Mouse (Mus musculus): ENCODE results near the gene Itgb4. TPM values are rescaled to one million over a fixed set of nuclear protein-coding genes. Genes with fewer than 3 reads are reported as not detected.
A peak's percentile ranks its signal among the peaks of the same experiment; 100 is the strongest.

Gene Itgb4
- polyA plus RNA-seq, 1 experiment = 0.44 TPM

DNA sequence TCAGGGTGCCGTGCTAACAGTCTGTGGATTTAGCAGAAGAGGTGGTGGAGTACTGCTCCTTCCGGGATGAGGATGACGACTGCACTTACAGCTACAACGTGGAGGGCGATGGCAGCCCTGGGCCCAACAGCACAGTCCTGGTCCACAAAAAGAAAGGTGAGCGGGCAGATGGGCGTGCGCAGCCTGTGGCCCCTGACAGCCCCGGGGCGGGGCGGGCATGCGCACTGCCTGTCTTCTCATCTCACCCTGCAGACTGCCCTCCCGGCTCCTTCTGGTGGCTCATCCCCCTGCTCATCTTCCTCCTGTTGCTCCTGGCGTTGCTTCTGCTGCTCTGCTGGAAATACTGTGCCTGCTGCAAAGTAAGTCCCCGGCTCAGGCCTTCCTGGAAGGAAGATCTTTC is 15.2 kb downstream of the Itgb4 start:
- Histone ChIP-seq H3K4me3 (ENCODE audit: control insufficient read depth, low read depth, low read length) (no peak overlapping the region), H3K36me3 (ENCODE audit: control insufficient read depth, insufficient read depth, low read length) (no peaks in the 10 kb centered on the region), H3K4me1 (ENCODE audit: control insufficient read depth, insufficient read depth, low read length) (peaks cover 10% of the 10 kb centered on the region; the same call in 1 of the 2 replicates), H3K27ac (ENCODE audit: control insufficient read depth, insufficient read depth, low read depth, low read length) (no peak overlapping the region), H3K27me3 (ENCODE audit: control insufficient read depth, insufficient read depth, low read length) (no peaks in the 10 kb centered on the region)
- TF ChIP-seq CTCF (IDR thresholded peaks at IDR 0.05; ENCODE audit: control insufficient read depth, insufficient read depth, insufficient replicate concordance, low read depth, low read length) = no peak

DNA sequence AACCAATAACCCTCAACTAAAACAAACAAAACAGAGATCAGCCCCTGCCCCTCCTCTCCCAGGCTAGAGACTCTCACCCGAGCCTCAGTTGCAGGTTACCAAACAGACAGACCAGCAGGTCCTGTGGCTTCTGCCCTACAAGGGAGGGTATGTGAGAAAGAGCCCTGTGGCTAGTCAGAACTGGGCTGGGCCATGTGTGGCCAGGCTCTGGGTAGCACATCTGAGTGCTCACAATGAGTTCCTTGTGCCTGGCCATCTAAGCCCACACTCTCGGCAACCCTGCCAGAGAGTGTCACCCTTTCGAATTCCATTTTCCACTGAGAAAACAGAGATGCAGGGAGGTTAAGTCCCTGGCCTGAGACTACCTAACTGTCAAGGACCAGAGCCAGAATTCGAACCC is 17.6 kb downstream of the Itgb4 start:
- TF ChIP-seq CTCF (IDR thresholded peaks at IDR 0.05; ENCODE audit: control insufficient read depth, insufficient read depth, insufficient replicate concordance, low read depth, low read length) (no peak), POLR2A (IDR thresholded peaks at IDR 0.05; ENCODE audit: control insufficient read depth, low read depth, low read length) (no peak)
- no peak overlapping the region for H3K4me3 ChIP-seq (ENCODE audit: control insufficient read depth, low read depth, low read length)
- H3K27ac ChIP-seq (ENCODE audit: control insufficient read depth, insufficient read depth, low read depth, low read length) = no peak overlapping the region
- no peaks in the 10 kb centered on the region for H3K36me3 ChIP-seq (ENCODE audit: control insufficient read depth, insufficient read depth, low read length)
- peaks cover 10% of the 10 kb centered on the region; the same call in 1 of the 2 replicates for H3K4me1 ChIP-seq (ENCODE audit: control insufficient read depth, insufficient read depth, low read length)
- no peaks in the 10 kb centered on the region for H3K27me3 ChIP-seq (ENCODE audit: control insufficient read depth, insufficient read depth, low read length)

DNA sequence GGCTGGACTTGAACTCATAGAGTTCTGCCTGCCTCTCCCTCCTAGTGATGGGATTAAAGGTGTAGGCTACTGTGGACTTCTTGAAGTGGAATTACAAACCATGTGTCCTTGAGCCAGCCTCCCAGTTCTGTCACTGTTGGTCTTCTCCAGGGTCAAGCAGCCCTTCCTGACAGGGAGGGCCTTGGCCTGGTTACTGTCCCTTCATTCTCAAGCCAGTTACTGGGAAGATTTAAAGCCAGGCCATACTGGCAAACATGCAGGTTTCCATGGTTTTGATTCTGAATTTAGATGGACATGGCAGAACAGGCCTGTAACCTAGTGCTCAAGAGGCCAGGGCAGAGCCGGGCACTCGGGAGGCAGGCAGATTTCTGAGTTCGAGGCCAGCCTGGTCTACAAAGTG is 20.7 kb downstream of the Itgb4 start:
- no peak for TF ChIP-seq CTCF (IDR thresholded peaks at IDR 0.05; ENCODE audit: control insufficient read depth, insufficient read depth, insufficient replicate concordance, low read depth, low read length)
- Histone ChIP-seq H3K4me3 (ENCODE audit: control insufficient read depth, low read depth, low read length) (no peak overlapping the region), H3K36me3 (ENCODE audit: control insufficient read depth, insufficient read depth, low read length) (no peaks in the 10 kb centered on the region), H3K4me1 (ENCODE audit: control insufficient read depth, insufficient read depth, low read length) (0 out of 2 replicates have a peak, but pooled peaks cover 2% of the 10 kb centered on the region), H3K27me3 (ENCODE audit: control insufficient read depth, insufficient read depth, low read length) (no peaks in the 10 kb centered on the region), H3K27ac (ENCODE audit: control insufficient read depth, insufficient read depth, low read depth, low read length) (no peak overlapping the region)

DNA sequence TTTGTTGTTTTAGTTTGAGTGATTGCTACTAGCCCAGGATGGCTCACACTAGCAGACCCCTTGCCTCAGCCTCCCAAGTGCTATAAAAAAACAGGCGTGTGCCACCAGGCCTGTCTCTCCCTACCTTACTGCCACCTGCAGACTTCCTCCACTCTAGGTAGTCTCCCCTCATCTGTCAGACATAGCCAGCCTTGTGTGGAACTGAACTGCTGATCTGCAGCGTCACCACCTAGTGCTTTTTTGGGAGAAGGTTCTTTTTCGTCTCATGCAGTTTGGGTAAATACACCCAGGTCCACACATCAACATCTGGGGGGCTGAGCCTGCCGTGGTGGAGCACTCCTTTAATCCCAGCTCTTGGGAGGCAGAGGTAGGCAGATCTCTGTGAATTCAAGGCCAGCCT is 22.5 kb downstream of the Itgb4 start:
- no peak overlapping the region for H3K4me3 ChIP-seq (ENCODE audit: control insufficient read depth, low read depth, low read length)
- TF ChIP-seq POLR2A (IDR thresholded peaks at IDR 0.05; ENCODE audit: control insufficient read depth, low read depth, low read length) (no peak), CTCF (IDR thresholded peaks at IDR 0.05; ENCODE audit: control insufficient read depth, insufficient read depth, insufficient replicate concordance, low read depth, low read length) (no peak)
- no peaks in the 10 kb centered on the region for H3K36me3 ChIP-seq (ENCODE audit: control insufficient read depth, insufficient read depth, low read length)
- 0 out of 2 replicates have a peak, but pooled peaks cover 2% of the 10 kb centered on the region for H3K4me1 ChIP-seq (ENCODE audit: control insufficient read depth, insufficient read depth, low read length)
- no peak overlapping the region for H3K27ac ChIP-seq (ENCODE audit: control insufficient read depth, insufficient read depth, low read depth, low read length)
- no peaks in the 10 kb centered on the region for H3K27me3 ChIP-seq (ENCODE audit: control insufficient read depth, insufficient read depth, low read length)

DNA sequence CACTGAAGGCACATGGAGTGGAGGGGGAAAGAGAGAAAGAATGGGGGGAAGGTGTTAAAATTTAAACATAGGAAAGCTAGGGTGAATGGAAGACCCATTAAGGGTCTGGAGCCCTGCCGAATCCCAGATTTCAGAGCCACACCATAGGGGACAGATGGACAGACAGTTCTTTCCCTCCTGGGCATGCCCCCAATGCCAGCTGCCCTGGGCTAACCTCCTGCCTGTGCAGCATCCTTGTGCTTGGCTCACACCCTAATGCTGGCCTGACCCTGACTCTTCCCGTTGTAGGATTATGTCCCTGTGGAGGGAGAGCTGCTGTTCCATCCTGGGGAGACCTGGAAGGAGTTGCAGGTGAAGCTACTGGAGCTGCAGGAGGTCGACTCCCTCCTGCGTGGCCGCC is 23.2 kb downstream of the Itgb4 start:
- H3K4me1 ChIP-seq (ENCODE audit: control insufficient read depth, insufficient read depth, low read length) = 0 out of 2 replicates have a peak, but pooled peaks cover 2% of the 10 kb centered on the region
- no peaks in the 10 kb centered on the region for H3K27me3 ChIP-seq (ENCODE audit: control insufficient read depth, insufficient read depth, low read length)
- H3K4me3 ChIP-seq (ENCODE audit: control insufficient read depth, low read depth, low read length) = no peak overlapping the region
- TF ChIP-seq CTCF (IDR thresholded peaks at IDR 0.05; ENCODE audit: control insufficient read depth, insufficient read depth, insufficient replicate concordance, low read depth, low read length) (no peak), POLR2A (IDR thresholded peaks at IDR 0.05; ENCODE audit: control insufficient read depth, low read depth, low read length) (no peak)
- H3K36me3 ChIP-seq (ENCODE audit: control insufficient read depth, insufficient read depth, low read length) = no peaks in the 10 kb centered on the region
- H3K27ac ChIP-seq (ENCODE audit: control insufficient read depth, insufficient read depth, low read depth, low read length) = no peak overlapping the region

DNA sequence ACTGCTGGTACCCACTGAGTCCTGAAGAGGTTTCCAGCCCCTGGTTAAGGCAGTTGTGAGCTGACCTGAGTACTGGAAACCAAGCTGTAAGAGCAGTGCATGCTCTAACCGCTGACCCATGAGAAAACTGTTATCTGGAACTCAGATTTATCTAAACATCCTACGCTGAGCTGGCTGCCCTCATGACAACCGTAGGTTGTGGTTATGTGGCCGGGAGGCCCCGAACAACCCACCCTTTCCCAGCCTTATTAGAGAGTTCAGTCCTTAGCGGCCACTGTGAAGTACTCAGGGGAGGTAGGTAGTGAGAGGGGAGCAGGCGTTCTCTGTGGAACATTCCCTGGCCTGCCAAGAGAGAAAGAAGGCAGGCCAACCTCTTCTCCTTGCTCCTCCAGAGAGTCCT is 24.5 kb downstream of the Itgb4 start:
- no peak overlapping the region for H3K4me3 ChIP-seq (ENCODE audit: control insufficient read depth, low read depth, low read length)
- H3K27me3 ChIP-seq (ENCODE audit: control insufficient read depth, insufficient read depth, low read length) = no peaks in the 10 kb centered on the region
- no peaks in the 10 kb centered on the region for H3K36me3 ChIP-seq (ENCODE audit: control insufficient read depth, insufficient read depth, low read length)
- TF ChIP-seq CTCF (IDR thresholded peaks at IDR 0.05; ENCODE audit: control insufficient read depth, insufficient read depth, insufficient replicate concordance, low read depth, low read length) (no peak), POLR2A (IDR thresholded peaks at IDR 0.05; ENCODE audit: control insufficient read depth, low read depth, low read length) (no peak)
- H3K4me1 ChIP-seq (ENCODE audit: control insufficient read depth, insufficient read depth, low read length) = 0 out of 2 replicates have a peak, but pooled peaks cover 2% of the 10 kb centered on the region
- no peak overlapping the region for H3K27ac ChIP-seq (ENCODE audit: control insufficient read depth, insufficient read depth, low read depth, low read length)

DNA sequence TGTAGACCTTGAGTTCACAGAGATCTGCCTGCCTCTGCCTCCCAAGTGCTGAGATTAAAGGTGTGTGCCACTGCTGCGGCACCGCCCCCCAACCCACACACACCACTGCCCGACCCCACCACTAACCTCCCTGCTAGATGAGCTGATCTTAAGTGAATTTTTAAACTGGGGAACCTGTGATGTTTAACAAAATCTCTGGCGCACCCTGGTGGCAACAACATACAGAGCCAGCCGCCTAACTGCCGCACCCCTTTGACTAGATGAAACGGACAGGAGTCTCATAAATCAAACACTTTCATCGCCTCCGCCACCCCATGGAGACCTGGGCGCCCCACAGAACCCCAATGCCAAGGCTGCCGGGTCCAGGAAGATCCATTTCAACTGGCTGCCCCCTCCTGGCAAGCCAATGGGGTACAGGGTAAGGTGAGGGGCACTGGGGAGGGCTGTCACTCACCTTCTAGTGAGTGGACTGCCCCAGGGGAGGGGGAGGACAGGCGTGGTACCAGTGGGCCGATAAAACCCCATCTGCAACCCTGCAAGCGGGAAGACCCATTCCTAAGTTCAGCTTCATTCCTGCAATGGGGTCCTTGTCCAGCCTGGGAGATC is 25.1 kb downstream of the Itgb4 start:
- peaks cover 2% of the 10 kb centered on the region for H3K4me1 ChIP-seq (ENCODE audit: control insufficient read depth, insufficient read depth, low read length)
- no peak overlapping the region for H3K4me3 ChIP-seq (ENCODE audit: control insufficient read depth, low read depth, low read length)
- H3K27ac ChIP-seq (ENCODE audit: control insufficient read depth, insufficient read depth, low read depth, low read length) = no peak overlapping the region
- no peaks in the 10 kb centered on the region for H3K36me3 ChIP-seq (ENCODE audit: control insufficient read depth, insufficient read depth, low read length)
- TF ChIP-seq CTCF (IDR thresholded peaks at IDR 0.05; ENCODE audit: control insufficient read depth, insufficient read depth, insufficient replicate concordance, low read depth, low read length) = peak; percentile 28; the same call in 1 of the 2 replicates
- TF ChIP-seq POLR2A (IDR thresholded peaks at IDR 0.05; ENCODE audit: control insufficient read depth, low read depth, low read length) = no peak
- H3K27me3 ChIP-seq (ENCODE audit: control insufficient read depth, insufficient read depth, low read length) = no peaks in the 10 kb centered on the region

DNA sequence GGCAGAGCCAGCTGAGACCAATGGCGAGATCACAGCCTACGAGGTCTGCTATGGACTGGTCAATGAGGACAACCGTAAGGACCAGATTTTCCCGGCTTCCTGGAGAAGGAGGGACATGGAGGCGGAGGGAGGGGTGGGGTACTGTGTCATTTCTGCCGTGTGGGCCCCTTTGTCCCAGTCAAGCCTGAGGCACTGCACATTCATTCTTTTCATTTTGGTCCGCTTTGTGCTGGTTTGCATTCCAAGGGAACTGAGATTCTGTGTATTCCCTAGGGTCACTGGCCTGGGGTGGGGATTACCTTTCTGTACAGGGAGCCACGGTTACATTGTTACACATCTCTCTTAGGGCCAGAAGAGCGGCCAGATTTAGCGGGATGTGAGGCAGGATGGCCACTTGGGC is 26.1 kb downstream of the Itgb4 start:
- no peak overlapping the region for H3K4me3 ChIP-seq (ENCODE audit: control insufficient read depth, low read depth, low read length)

More for the DNA sequence above, 26.1 kb downstream of the Itgb4 start:
- Histone ChIP-seq H3K36me3 (ENCODE audit: control insufficient read depth, insufficient read depth, low read length) (no peaks in the 10 kb centered on the region), H3K4me1 (ENCODE audit: control insufficient read depth, insufficient read depth, low read length) (peaks cover 12% of the 10 kb centered on the region), H3K27ac (ENCODE audit: control insufficient read depth, insufficient read depth, low read depth, low read length) (no peak overlapping the region), H3K27me3 (ENCODE audit: control insufficient read depth, insufficient read depth, low read length) (no peaks in the 10 kb centered on the region)
- TF ChIP-seq CTCF (IDR thresholded peaks at IDR 0.05; ENCODE audit: control insufficient read depth, insufficient read depth, insufficient replicate concordance, low read depth, low read length) (no peak), POLR2A (IDR thresholded peaks at IDR 0.05; ENCODE audit: control insufficient read depth, low read depth, low read length) (no peak)
